Mouse (Mus musculus): ENCODE measurements around the gene H2-Q4.
"Not testable (repeated sequence)": the region's sequence is repeated elsewhere in the genome, so short reads cannot be mapped to it uniquely, and the experiment has no call there.

Gene H2-Q4

DNA sequence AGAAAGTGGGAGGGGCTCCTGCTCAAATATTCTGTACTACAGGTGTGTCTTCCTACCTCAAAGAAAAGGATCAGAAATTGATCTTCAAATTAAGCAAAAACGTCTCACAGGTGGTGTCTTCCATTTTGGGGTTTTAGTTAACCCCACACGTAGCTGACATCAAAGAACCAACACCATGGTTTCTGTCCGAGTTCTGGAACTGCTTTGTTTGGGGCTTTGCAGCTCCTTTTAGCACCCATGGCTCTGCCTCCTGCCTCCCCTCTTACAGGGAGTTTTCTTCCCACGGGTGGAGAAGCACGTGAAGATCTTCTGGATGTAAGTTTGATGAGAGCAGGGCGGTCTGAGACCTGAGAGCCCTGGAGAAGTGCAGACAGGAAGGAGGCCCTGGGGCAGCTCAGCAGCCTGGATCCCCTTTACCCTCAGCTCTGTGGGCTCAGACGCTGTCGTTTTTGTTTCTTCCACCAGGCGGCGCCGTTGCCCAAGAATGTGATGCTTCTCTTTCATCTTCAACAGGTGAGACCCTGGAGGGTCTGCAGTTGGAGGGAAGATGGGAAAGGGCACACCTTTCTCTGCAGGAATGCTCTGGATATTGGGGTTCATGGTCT, 40.9 kb downstream of the H2-Q4 start:
- DNase-seq (ENCODE audit: low read depth, low spot score) = peak; percentile 19

DNA sequence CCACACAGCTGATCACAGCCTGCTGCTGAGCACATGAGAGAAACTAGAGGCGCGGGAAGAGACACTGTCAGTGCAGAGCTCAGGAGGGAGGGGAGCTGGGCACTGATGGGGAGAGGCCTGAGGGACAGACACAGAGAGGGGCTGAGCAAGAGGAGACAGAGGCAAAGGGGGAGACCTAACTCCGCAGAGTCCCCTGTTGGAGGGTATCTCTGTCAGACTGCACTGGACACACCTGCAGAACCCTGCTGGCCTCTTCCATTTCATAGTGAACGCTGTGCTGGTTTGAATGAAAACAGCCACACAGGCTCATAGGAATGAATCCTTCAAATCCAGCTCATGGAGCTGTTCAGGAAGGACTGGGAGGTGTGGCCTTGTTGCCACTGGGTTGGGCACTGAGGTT, 41.9 kb downstream of the H2-Q4 start:
- not testable (repeated sequence) for DNase-seq (ENCODE audit: low read depth, low spot score)

DNA sequence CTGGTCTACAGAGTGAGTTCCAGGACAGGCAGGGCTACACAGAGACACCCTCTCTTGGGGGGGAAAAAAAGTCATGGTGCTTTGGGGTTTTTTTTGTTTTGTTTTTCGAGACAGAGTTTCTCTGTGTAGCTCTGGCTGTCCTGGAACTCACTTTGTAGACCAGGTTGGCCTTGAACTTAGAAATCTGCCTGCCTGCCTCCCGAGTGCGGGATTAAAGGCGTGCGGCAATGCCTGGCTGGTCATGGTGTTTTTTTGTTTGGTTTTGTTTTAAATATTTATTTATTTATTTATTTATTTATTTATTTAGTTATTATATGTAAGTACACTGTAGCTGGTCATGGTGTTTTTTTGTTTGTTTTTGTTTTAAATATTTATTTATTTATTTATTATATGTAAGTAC, 42.9 kb downstream of the H2-Q4 start:
- not testable (repeated sequence) for DNase-seq (ENCODE audit: low read depth, low spot score)

DNA sequence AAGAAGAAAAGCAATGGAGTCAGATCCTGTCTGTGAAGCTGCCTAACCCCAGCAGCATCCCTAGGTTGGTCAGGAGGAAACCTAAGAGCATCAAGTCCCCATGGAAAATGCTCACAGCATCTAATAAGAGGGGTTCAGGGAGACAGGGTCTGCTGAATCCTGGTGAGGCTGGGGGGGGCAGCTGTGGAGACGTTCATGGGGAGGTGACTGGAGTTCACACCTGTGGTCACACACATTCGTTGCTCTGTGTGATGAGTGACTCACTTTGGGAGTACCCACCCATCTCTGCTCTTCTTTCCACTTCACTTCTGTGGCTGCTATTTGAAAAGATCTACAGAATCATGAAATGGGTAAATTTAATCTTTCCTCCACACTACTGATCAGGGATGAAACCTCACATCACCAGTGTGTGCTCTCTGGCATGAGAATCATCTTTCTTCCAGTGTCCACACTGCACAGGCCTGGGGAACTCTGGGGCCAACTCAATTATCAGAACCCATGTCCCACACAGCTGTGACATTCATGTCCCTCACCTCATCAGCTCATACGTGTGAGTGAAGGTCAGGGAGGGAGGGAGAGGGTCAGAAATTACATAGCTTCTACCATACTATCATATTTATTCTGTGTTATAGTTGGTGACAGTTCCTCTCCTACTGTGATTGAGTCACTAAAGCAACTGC, 43.9 kb downstream of the H2-Q4 start:
- not testable (repeated sequence) for DNase-seq (ENCODE audit: low read depth, low spot score)

DNA sequence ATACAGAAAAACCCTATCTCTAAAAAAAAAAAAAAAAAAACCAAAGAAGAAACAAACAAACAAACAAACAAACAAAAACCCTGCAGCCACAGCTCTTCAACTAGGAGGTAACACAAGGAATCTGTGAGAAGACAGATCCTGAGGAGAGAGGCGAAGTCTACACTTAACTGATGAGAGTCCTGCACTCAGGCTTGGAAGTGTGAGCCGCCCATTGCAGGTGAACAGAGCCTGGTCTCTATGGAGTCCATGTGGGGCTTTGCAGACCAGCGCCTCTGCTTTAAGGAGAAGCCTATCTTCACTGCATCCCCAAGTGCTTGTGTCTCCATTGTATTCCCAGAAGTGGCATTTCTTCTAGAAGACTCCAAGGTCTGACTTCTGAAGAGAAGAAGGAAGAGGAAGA, 44.7 kb downstream of the H2-Q4 start:
- DNase-seq (ENCODE audit: low read depth, low spot score) = not testable (repeated sequence)

DNA sequence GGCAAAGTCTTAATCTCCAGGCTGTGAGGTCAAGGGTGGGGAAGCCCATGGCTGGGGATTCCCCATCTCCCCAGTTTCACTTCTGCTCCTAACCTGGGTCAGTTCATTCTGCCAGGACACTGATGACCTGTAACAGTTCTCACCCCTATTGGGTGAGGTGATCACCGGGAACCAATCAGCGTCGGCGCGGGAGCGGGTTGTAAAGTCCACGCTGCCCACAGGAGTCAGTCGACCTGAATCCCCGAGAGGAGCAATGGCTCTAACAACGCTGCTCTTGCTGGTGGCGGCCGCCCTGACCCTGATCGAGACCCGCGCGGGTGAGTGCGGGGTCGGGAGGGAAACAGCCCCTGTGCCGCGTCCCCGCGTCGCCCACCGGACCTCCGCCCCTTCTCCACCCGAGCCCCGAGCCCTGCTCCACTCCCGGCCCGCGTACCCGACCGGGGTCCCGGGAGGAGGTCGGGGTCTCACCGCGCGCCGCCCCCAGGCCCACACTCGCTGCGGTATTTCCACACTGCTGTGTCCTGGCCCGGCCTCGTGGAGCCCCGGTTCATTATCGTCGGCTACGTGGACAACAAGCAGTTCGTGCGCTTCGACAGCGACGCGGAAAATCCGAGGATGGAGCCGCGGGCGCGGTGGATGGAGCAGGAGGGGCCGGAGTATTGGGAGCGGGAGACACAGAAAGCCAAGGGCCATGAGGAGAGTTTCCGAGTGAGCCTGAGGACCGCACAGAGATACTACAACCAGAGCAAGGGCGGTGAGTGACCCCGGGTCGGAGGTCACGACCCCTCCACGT, 45.4 kb downstream of the H2-Q4 start, which contains the start of gene H2-Q6:
Gene H2-Q6 (plus strand): TSS at position 227 of the 793 bp plus-strand sequence.
- DNase-seq (ENCODE audit: low read depth, low spot score) = not testable (repeated sequence)

DNA sequence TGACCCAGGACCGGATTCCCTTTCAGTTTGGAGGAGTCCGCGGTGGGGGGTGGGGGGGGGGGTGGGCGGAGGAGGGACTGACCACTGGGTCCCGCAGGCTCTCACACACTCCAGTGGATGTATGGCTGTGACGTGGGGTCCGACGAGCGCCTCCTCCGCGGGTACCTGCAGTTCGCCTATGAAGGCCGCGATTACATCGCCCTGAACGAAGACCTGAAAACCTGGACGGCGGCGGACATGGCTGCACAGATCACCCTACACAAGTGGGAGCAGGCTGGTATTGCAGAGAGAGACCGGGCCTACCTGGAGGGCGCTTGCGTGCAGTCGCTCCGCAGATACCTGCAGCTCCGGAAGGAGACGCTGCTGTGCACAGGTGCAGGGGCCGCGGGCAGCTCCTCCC, 46.1 kb downstream of the H2-Q4 start:
- DNase-seq (ENCODE audit: low read depth, low spot score) = not testable (repeated sequence)

DNA sequence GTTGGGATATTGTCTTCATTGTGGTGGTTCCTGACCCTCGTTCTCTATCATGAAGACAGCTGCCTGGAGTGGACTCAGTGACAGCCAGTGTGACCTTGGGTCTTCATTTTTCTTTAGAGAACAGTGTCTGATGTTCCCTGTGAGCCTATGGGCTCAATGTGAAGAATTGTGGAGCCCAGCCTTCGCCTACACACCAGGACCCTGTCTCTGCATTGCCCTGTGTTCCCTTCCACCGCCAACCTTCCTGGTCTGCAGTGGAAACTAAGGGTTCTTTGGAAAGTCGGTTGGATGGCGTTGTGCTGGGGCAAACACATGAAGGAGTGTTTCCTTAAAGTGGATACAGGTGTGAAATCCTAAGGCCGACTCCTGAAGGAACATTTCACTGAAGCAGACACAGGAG, 49.5 kb downstream of the H2-Q4 start:
- DNase-seq (ENCODE audit: low read depth, low spot score) = not testable (repeated sequence)

DNA sequence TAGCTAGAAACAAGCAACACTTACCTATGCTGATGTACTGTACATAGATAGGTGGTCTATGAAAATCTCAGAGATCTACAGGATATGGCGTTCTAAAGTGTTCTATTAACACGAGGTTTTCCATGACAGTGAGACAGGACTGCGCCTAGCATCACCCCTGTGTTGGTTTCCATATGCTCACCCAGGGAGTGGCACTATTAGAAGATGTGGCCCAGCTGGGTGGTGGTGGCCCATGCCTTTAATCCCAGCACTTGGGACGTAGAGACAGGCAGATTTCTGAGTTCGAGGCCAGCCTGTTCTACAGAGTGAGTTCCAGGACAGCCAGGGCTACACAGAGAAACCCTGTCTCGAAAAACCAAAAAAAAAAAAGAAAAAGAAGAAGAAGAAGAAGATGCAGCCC, 51.3 kb downstream of the H2-Q4 start:
- not testable (repeated sequence) for DNase-seq (ENCODE audit: low read depth, low spot score)

DNA sequence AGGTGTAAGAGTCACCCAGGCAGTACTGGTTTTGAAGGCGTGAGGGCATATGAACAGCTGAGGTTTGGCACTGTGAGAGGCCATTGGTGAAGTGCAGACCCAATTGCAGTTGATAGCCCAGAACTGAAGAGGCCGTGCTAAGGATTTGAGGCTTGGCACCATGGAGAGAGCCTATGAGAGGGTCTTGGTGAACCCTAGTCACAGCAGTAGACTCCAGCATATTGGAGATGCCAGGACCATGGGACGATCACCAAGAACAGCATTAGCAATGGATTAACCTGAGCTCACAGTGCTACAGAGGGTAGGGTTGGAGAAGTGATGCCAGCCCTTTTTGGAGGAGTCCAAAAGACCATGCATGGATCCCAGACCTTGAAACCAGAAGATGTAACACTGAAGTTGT, 52.8 kb downstream of the H2-Q4 start:
- not testable (repeated sequence) for DNase-seq (ENCODE audit: low read depth, low spot score)

DNA sequence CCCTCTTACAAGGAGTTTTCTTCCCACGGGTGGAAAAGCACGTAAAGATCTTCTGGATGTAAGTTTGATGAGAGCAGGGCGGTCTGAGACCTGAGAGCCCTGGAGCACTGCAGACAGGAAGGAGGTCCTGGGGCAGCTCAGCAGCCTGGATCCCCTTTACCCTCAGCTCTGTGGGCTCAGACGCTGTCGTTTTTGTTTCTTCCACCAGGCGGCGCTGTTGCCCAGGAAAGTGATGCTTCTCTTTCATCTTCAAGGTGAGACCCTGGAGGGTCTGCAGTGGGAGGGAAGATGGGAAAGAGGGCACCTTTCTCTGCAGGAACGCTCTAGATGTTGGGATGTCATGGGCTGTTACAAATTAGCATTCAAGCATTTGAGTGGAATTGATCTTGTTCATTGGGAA, 55.4 kb downstream of the H2-Q4 start:
- DNase-seq (ENCODE audit: low read depth, low spot score) = not testable (repeated sequence)
